Mouse (Mus musculus) CH12.LX (cell line): ENCODE results near the gene Rpl36al. TPM values are rescaled to one million over a fixed set of nuclear protein-coding genes. Genes with fewer than 3 reads are reported as not detected.

ENCODE experiments used
- DNase-seq: peaks from one replicate; pipeline ENCODE4 v3.0.0-alpha.2; 2013; ENCODE audit errors: extremely low read depth
- H3K27ac ChIP-seq: 2 replicates; pipeline ENCODE4 v1.5.1; 2012; ENCODE audit warnings: low read depth, mild to moderate bottlenecking, control low read depth, moderate library complexity; ENCODE audit not compliant: insufficient read depth
- H3K27me3 ChIP-seq: replicated peaks from 2 replicates; pipeline ENCODE3; 2012; ENCODE audit warnings: inconsistent platforms
- H3K36me3 ChIP-seq, 2 experiments: replicated peaks in 1 of 2; 2 replicates each; pipeline versions ENCODE3 to v1.6.1; 2012; ENCODE audit warnings: inconsistent platforms in 1 of 2, low read length in 1 of 2, mild to moderate bottlenecking in 1 of 2, mixed read lengths in 1 of 2, moderate library complexity in 1 of 2; ENCODE audit not compliant: control insufficient read depth in 1 of 2, insufficient read depth in 1 of 2
- H3K4me1 ChIP-seq, 2 experiments: 2 replicates each; pipeline ENCODE4 v1.6.1; 2012; ENCODE audit warnings: inconsistent platforms in 1 of 2, moderate library complexity in 1 of 2; ENCODE audit not compliant: insufficient read depth in 2 of 2, control insufficient read depth in 1 of 2
- H3K4me2 ChIP-seq: 2 replicates; pipeline ENCODE4 v1.6.1; 2012; ENCODE audit warnings: low read depth, mild to moderate bottlenecking, control low read depth; ENCODE audit not compliant: poor library complexity, insufficient read depth, severe bottlenecking
- H3K4me3 ChIP-seq, 3 experiments: fragments of 150-350 bp in 1 of 3; sonication (generic) in 1 of 3; replicated peaks in 1 of 3; 2 replicates each; pipeline versions ENCODE3 to v1.5.1; 2011 to 2012; ENCODE audit warnings: low read depth in 2 of 3, low read length in 2 of 3, mild to moderate bottlenecking in 2 of 3, moderate library complexity in 2 of 3, control low read depth in 1 of 3, improper control_type of control experiment in 1 of 3, inconsistent platforms in 1 of 3, mixed read lengths in 1 of 3; ENCODE audit not compliant: poor library complexity in 1 of 3
- H3K79me2 ChIP-seq: replicated peaks from 2 replicates; pipeline ENCODE4 v1.6.1; 2012; ENCODE audit warnings: mild to moderate bottlenecking, moderate library complexity; ENCODE audit not compliant: control insufficient read depth, poor library complexity, insufficient read depth, severe bottlenecking; ENCODE audit errors: extremely low read depth
- H3K9ac ChIP-seq: 2 replicates; pipeline ENCODE4 v1.6.1; 2012; ENCODE audit warnings: low read depth, mild to moderate bottlenecking, control low read depth, moderate library complexity; ENCODE audit not compliant: insufficient read depth
- H3K9me3 ChIP-seq: replicated peaks from 2 replicates; pipeline ENCODE3; 2012; ENCODE audit warnings: low read length, inconsistent platforms, mixed read lengths
- CHD1 ChIP-seq: IDR thresholded peaks from 2 replicates; pipeline ENCODE4 v1.6.1; 2012; ENCODE audit warnings: low read depth, low read length, improper control_type of control experiment, inconsistent platforms
- CHD2 ChIP-seq: IDR thresholded peaks from 2 replicates; pipeline ENCODE4 v1.6.1; 2011; ENCODE audit warnings: low read length, improper control_type of control experiment
- CTCF ChIP-seq, 2 experiments: IDR thresholded peaks in 1 of 2; conservative IDR thresholded peaks in 1 of 2; 2 replicates each; pipeline ENCODE4 v1.5.1; 2011 to 2012; ENCODE audit warnings: low read depth in 2 of 2, low read length in 2 of 2, improper control_type of control experiment in 1 of 2, inconsistent platforms in 1 of 2, mild to moderate bottlenecking in 1 of 2, moderate library complexity in 1 of 2
- ELF1 ChIP-seq: IDR thresholded peaks from 2 replicates; pipeline ENCODE4 v1.6.1; 2014; ENCODE audit warnings: low read depth, mild to moderate bottlenecking, inconsistent platforms, low read length, improper control_type of control experiment
- EP300 ChIP-seq: IDR thresholded peaks from 2 replicates; pipeline ENCODE4 v1.6.1; 2011; ENCODE audit warnings: low read length, improper control_type of control experiment
- ETS1 ChIP-seq: conservative IDR thresholded peaks from 2 replicates; pipeline ENCODE4 v1.6.1; 2012; ENCODE audit warnings: low read depth, mild to moderate bottlenecking, inconsistent platforms, low read length, improper control_type of control experiment, moderate library complexity
- HCFC1 ChIP-seq: IDR thresholded peaks from 2 replicates; pipeline ENCODE4 v1.6.1; 2012; ENCODE audit warnings: low read depth, mild to moderate bottlenecking, inconsistent platforms, low read length, improper control_type of control experiment
- JUND ChIP-seq: conservative IDR thresholded peaks from 2 replicates; pipeline ENCODE4 v1.6.1; 2011; ENCODE audit warnings: low read depth, low read length, improper control_type of control experiment
- KAT2A ChIP-seq: IDR thresholded peaks from 2 replicates; pipeline ENCODE4 v1.6.1; 2012; ENCODE audit warnings: low read length, improper control_type of control experiment, inconsistent platforms; ENCODE audit not compliant: insufficient replicate concordance
- MAFK ChIP-seq: IDR thresholded peaks from 2 replicates; pipeline ENCODE4 v1.6.1; 2011; ENCODE audit warnings: low read length, improper control_type of control experiment; ENCODE audit not compliant: insufficient replicate concordance
- MAX ChIP-seq: IDR thresholded peaks from 2 replicates; pipeline ENCODE4 v1.6.1; 2011; ENCODE audit warnings: low read length, improper control_type of control experiment
- MAZ ChIP-seq: IDR thresholded peaks from 2 replicates; pipeline ENCODE4 v1.6.1; 2012; ENCODE audit warnings: low read depth, mild to moderate bottlenecking, inconsistent platforms, low read length, improper control_type of control experiment, moderate library complexity
- MEF2A ChIP-seq: IDR thresholded peaks from 2 replicates; pipeline ENCODE4 v1.6.1; 2014; ENCODE audit warnings: low read depth, mild to moderate bottlenecking, inconsistent platforms, low read length, improper control_type of control experiment, borderline replicate concordance
- MYC ChIP-seq: IDR thresholded peaks from 2 replicates; pipeline ENCODE4 v1.6.1; 2011; ENCODE audit warnings: low read depth, mild to moderate bottlenecking, improper control_type of control experiment, low read length
- PAX5 ChIP-seq: IDR thresholded peaks from 2 replicates; pipeline ENCODE4 v1.6.1; 2012; ENCODE audit warnings: low read length, inconsistent platforms, mixed read lengths
- POLR2A ChIP-seq: IDR thresholded peaks from 2 replicates; pipeline ENCODE4 v1.6.1; 2011; ENCODE audit warnings: low read depth, mild to moderate bottlenecking, improper control_type of control experiment, low read length
- RAD21 ChIP-seq: IDR thresholded peaks from 2 replicates; pipeline ENCODE4 v1.6.1; 2011; ENCODE audit warnings: low read depth, mild to moderate bottlenecking, low read length, improper control_type of control experiment, moderate library complexity
- SMC3 ChIP-seq: IDR thresholded peaks from 2 replicates; pipeline ENCODE4 v1.6.1; 2011; ENCODE audit warnings: low read depth, low read length, improper control_type of control experiment
- TCF12 ChIP-seq: IDR thresholded peaks from 2 replicates; pipeline ENCODE4 v1.6.1; 2014; ENCODE audit warnings: low read depth, mild to moderate bottlenecking, inconsistent platforms, low read length, improper control_type of control experiment
- USF1 ChIP-seq: IDR thresholded peaks from 2 replicates; pipeline ENCODE4 v1.6.1; 2014; ENCODE audit warnings: low read depth, mild to moderate bottlenecking, inconsistent platforms, low read length, improper control_type of control experiment
- USF2 ChIP-seq: conservative IDR thresholded peaks from 2 replicates; pipeline ENCODE4 v1.6.1; 2011; ENCODE audit warnings: low read depth, low read length, improper control_type of control experiment
- ZKSCAN1 ChIP-seq: IDR thresholded peaks from 2 replicates; pipeline ENCODE4 v1.6.1; 2012; ENCODE audit warnings: low read depth, inconsistent platforms, low read length, improper control_type of control experiment, borderline replicate concordance
- ZNF384 ChIP-seq: IDR thresholded peaks from 2 replicates; pipeline ENCODE4 v1.6.1; 2012; ENCODE audit warnings: low read depth, low read length, improper control_type of control experiment, inconsistent platforms
- dilution Hi-C: fragments of 300-500 bp; cut with MboI; formaldehyde crosslinking; loops from 2 replicates; pipeline ENCODE4 v1.14.3; 2020; ENCODE audit warnings: low sequenced_read_pairs; ENCODE audit not compliant: extremely low pct_unique_long_range_greater_than_20kb, extremely low pct_ligation_motif_present
- in situ Hi-C: fragments of 300-500 bp; cut with MboI; formaldehyde crosslinking; loops from 3 replicates; pipeline ENCODE4 v1.14.3; 2019; ENCODE audit warnings: low sequenced_read_pairs, low pct_ligation_motif_present, low pct_unique_long_range_greater_than_20kb, mixed read lengths
- polyA plus RNA-seq: library from polyadenylated mRNA; unstranded; fragments of >175 nt; gene quantifications from 2 replicates; pipeline ENCODE4 v1.2.1, GENCODE M21; 2012; ENCODE audit warnings: low read depth; ENCODE audit not compliant: insufficient read length
- total RNA-seq, 2 experiments: library from RNA; depleted of rRNA; stranded (reverse); fragments of 300-350 nt in 1 of 2; fragments of >200 nt in 1 of 2; gene quantifications; 2 replicates each; pipeline ENCODE4 v1.2.3; 2012 to 2014

The Rpl36al gene
- total and polyA plus RNA-seq, 3 experiments = 828 to 1,571 (median 1,263) TPM

DNA sequence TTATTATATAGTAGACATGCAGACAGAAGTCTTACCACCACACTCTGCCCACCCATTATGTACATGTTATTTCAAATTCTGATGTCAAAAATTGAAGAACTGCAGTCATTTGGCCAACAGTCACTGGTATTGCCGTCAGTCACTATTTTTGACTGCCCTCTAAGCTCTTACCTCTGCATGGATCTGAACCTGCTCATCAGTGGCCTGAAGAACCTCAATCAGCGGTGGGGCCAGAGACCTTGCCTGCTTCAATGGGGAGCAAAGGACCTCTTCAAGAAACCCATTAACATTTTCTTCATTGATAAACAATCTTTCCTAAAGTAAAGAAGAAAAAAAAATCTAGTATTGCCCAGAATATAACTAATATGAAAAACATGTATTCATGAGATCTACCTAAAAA, 8.8 kb upstream of the Rpl36al start:
- H3K79me2 ChIP-seq = peaks cover 50% of the 10 kb centered on the region
- H3K4me3 ChIP-seq = no peak overlapping the region
- no peaks in the 10 kb centered on the region for H3K9me3 ChIP-seq
- H3K9ac ChIP-seq = no peak overlapping the region
- H3K36me3 ChIP-seq = peaks cover 17 to 36% of the 10 kb centered on the region in 2 experiments
- H3K4me2 ChIP-seq = no peak overlapping the region
- dilution Hi-C loops = no loop called here
- DNase-seq = no peak
- in situ Hi-C loops = no loop called here
- no peak overlapping the region for H3K27ac ChIP-seq
- TF ChIP-seq ETS1 = no peak
- TF ChIP-seq ELF1 = no peak
- no peak for TF ChIP-seq MEF2A
- no peak for TF ChIP-seq USF2
- TF ChIP-seq SMC3 = no peak
- TF ChIP-seq CHD2 = no peak
- no peak for TF ChIP-seq MAFK
- no peak for TF ChIP-seq CTCF (conservative IDR thresholded peaks at IDR 0.05 in 1 of 2, IDR thresholded peaks at IDR 0.05 in 1 of 2; ENCODE audit: low read depth in 2 of 2, low read length in 2 of 2)
- no peak for TF ChIP-seq ZKSCAN1
- TF ChIP-seq KAT2A = no peak
- no peak for TF ChIP-seq CHD1
- no peak for TF ChIP-seq POLR2A
- no peak for TF ChIP-seq PAX5
- TF ChIP-seq ZNF384 = no peak
- no peaks in the 10 kb centered on the region for H3K27me3 ChIP-seq
- H3K4me1 ChIP-seq = peaks cover 2 to 19% of the 10 kb centered on the region in 2 experiments; a peak in 3 of 4 replicates

GRCm38 (mm10) chr12:69191396-69191795, 7.5 kb upstream of the Rpl36al start:
- no peak for TF ChIP-seq MAX
- no peak for TF ChIP-seq TCF12
- no peak for TF ChIP-seq MYC
- TF ChIP-seq JUND = no peak
- no peak for TF ChIP-seq USF1
- no peak for TF ChIP-seq ZKSCAN1
- no peak for TF ChIP-seq MAZ
- no peak for TF ChIP-seq RAD21
- no peak for TF ChIP-seq HCFC1
- no peak for TF ChIP-seq ZNF384
- TF ChIP-seq EP300 = no peak
- Histone ChIP-seq H3K4me3 (no peak overlapping the region), H3K9ac (no peak overlapping the region), H3K4me1 (peaks cover 5 to 28% of the 10 kb centered on the region in 2 experiments; a peak in 3 of 4 replicates), H3K27ac (no peak overlapping the region), H3K4me2 (no peak overlapping the region), H3K79me2 (peaks cover 55% of the 10 kb centered on the region), H3K27me3 (no peaks in the 10 kb centered on the region), H3K9me3 (no peaks in the 10 kb centered on the region), H3K36me3 (peaks cover 17 to 42% of the 10 kb centered on the region in 2 experiments)
- DNase-seq = no peak
- dilution Hi-C loops (no loop called here), in situ Hi-C loops (no loop called here)
